Mouse (Mus musculus): ENCODE results near the gene Tmem151a. TPM values are rescaled to one million over a fixed set of nuclear protein-coding genes. Genes with fewer than 3 reads are reported as not detected.

Tmem151a gene
- polyA plus RNA-seq, 1 experiment, result 10.1 TPM

DNA sequence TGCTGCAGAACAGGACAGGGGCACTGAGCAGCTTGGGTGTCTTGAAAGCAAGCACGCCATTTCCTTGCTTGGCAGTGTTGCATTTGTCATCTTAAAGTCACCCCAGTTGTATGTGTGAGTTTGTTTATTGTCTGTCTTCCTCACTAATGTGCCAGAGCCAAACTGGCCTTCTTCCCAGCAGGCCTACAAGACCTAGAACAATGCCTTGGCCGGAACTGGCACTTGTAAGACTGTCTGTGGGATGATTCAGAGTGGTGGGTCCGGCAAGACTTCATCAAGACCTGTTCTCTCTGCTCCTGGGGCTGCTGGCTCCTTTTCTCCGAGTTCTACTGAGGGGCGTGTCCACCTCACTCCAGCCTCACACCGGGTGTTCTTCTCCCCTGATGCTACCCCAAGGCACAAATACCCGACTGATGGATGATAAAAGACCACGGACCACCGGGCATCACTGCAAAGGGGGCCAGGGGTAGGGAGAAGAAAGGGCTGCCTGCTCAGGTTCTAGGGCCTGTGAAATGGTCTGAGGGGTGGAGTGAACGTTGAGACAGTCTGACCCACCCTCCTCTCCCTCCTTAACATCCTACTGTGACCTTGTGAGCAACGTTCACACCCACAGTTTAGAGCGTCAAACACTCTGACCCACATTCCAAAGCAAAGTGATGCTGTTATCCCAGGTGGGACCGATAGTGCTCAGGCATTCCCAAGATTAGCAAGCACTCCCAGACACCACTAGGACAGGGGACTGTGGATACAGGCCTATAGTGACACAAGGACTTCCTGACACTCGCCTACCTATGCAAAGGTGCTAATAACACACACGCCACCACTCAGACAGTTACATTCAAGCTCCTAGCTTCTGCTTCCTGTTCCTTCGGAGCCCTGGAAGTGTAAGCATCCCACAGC, 27.2 kb downstream of the Tmem151a start:
- Histone ChIP-seq H3K4me2 (ENCODE audit: low read depth) (peak overlapping the region; percentile 45), H3K36me3 (ENCODE audit: control insufficient read depth, insufficient read depth) (peaks cover 31% of the 10 kb centered on the region), H3K27me3 (ENCODE audit: control insufficient read depth, insufficient read depth, insufficient read length) (no peaks in the 10 kb centered on the region), H3K4me3 (no peak overlapping the region), H3K79me2 (ENCODE audit: control insufficient read depth, insufficient read depth) (peaks cover 10% of the 10 kb centered on the region), H3ac (ENCODE audit: control insufficient read depth, insufficient read length) (no peak overlapping the region)
- TF ChIP-seq REST (IDR thresholded peaks at IDR 0.05; ENCODE audit: insufficient read depth, insufficient read length) (no peak), CEBPB (IDR thresholded peaks at IDR 0.05; ENCODE audit: insufficient read depth, poor library complexity, severe bottlenecking) (no peak), E2F4 (IDR thresholded peaks at IDR 0.05; ENCODE audit: insufficient read depth) (no peak), POLR2A (IDR thresholded peaks at IDR 0.05; ENCODE audit: insufficient read length, low read depth) (peak; percentile 49), MYOG (IDR thresholded peaks at IDR 0.05; ENCODE audit: control insufficient read depth in 1 of 3, insufficient read depth in 1 of 3, insufficient read length in 2 of 3, low read depth in 2 of 3) (no peak), MAX (IDR thresholded peaks at IDR 0.05; ENCODE audit: low read depth) (no peak), USF1 (IDR thresholded peaks at IDR 0.05; ENCODE audit: low read depth) (no peak), TCF3 (IDR thresholded peaks at IDR 0.05; ENCODE audit: insufficient read length, low read depth) (no peak), SRF (IDR thresholded peaks at IDR 0.05; ENCODE audit: control insufficient read depth, insufficient read length, low read depth) (no peak), POLR2AphosphoS2 (IDR thresholded peaks at IDR 0.05; ENCODE audit: insufficient read length, low read depth) (peak; percentile 84), TCF12 (IDR thresholded peaks at IDR 0.05; ENCODE audit: insufficient read depth, poor library complexity, severe bottlenecking) (no peak), MYOD1 (IDR thresholded peaks at IDR 0.05; ENCODE audit: control insufficient read depth in 1 of 3, insufficient read length in 2 of 3, low read depth in 2 of 3) (no peak)

DNA sequence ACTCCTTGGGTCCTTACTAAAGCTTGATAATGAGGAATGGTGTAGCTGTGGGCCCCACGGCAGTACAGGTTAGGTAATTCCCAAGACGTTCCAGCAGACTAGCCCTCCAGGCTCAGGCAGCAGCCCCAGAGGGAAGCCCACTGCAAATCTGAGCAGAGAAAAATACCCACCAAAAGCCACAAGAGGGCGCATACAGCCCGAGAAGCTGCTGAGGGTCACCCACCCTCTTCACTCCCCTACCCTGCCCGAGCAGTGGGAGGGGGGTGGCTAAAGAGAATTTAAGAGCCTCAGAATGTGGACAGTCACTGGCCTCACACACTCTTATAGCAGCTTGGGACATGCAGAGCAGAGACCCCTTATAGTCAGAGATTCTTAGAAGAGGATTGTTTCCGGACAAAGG, 29.1 kb downstream of the Tmem151a start:
- Histone ChIP-seq H3K4me2 (ENCODE audit: low read depth) (peak overlapping the region; percentile 19), H3K27me3 (ENCODE audit: control insufficient read depth, insufficient read depth, insufficient read length) (no peaks in the 10 kb centered on the region), H3ac (ENCODE audit: control insufficient read depth, insufficient read length) (no peak overlapping the region), H3K36me3 (ENCODE audit: control insufficient read depth, insufficient read depth) (peaks cover 32% of the 10 kb centered on the region), H3K4me3 (no peak overlapping the region), H3K79me2 (ENCODE audit: control insufficient read depth, insufficient read depth) (peaks cover 28% of the 10 kb centered on the region)
- TF ChIP-seq SRF (IDR thresholded peaks at IDR 0.05; ENCODE audit: control insufficient read depth, insufficient read length, low read depth) (no peak), POLR2AphosphoS2 (IDR thresholded peaks at IDR 0.05; ENCODE audit: insufficient read length, low read depth) (peak; percentile 50)

DNA sequence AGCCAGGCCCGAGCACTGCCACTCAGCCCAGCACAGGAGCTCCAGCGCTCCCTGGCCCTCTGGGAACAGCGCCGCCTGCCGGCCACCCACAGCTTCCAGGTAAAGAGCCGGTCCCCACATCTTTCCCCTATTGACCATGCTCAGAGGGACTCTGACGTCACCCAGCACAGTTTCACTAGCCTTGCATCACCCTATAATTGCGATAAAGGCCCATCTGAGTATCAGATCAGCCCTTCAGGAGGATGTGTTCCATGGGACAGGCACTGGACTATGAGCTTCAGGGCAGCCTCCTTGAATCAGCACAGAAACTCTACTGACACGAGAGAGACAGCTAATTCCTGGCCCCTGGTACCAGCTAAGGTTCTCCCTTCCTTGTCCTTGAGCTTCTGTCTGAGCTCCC, 31.4 kb downstream of the Tmem151a start:
- peaks cover 32% of the 10 kb centered on the region for H3K36me3 ChIP-seq (ENCODE audit: control insufficient read depth, insufficient read depth)
- no peaks in the 10 kb centered on the region for H3K27me3 ChIP-seq (ENCODE audit: control insufficient read depth, insufficient read depth, insufficient read length)
- peak overlapping the region; percentile 78 for H3K4me2 ChIP-seq (ENCODE audit: low read depth)
- peak overlapping the region; percentile 95 for H3K4me3 ChIP-seq
- H3K79me2 ChIP-seq (ENCODE audit: control insufficient read depth, insufficient read depth), result peaks cover 35% of the 10 kb centered on the region
- peak; percentile 99 for TF ChIP-seq CEBPB (IDR thresholded peaks at IDR 0.05; ENCODE audit: insufficient read depth, poor library complexity, severe bottlenecking)
- no peak for TF ChIP-seq SRF (IDR thresholded peaks at IDR 0.05; ENCODE audit: control insufficient read depth, insufficient read length, low read depth)
- peak; percentile 79 for TF ChIP-seq POLR2AphosphoS2 (IDR thresholded peaks at IDR 0.05; ENCODE audit: insufficient read length, low read depth)
- peak; percentile 71 for TF ChIP-seq POLR2A (IDR thresholded peaks at IDR 0.05; ENCODE audit: insufficient read length, low read depth)
- no peak overlapping the region for H3ac ChIP-seq (ENCODE audit: control insufficient read depth, insufficient read length)

DNA sequence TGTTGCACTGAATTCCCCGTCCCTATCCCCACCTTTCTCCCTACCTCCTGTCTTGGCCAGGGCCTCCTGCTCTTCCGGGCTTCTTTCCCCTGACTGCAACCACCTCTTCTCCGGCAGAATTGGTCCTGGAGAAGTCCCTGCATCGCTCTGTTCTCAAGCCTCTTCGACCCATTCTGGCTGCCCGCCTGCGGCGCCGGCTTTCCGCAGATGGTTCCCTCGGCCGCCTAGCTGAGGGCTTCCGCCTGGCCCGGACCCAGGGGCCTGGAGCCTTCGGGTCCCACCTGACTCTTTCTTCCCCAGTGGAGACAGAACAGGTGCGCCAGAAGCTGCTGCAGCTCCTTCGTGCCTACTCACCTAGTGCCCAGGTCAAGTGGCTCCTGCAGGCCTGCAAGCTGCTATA, 32.5 kb downstream of the Tmem151a start:
- peaks cover 35% of the 10 kb centered on the region for H3K79me2 ChIP-seq (ENCODE audit: control insufficient read depth, insufficient read depth)
- TF ChIP-seq MAX (IDR thresholded peaks at IDR 0.05; ENCODE audit: low read depth) (no peak), TCF3 (IDR thresholded peaks at IDR 0.05; ENCODE audit: insufficient read length, low read depth) (no peak), MYOG (IDR thresholded peaks at IDR 0.05; ENCODE audit: control insufficient read depth in 1 of 3, insufficient read depth in 1 of 3, insufficient read length in 2 of 3, low read depth in 2 of 3) (no peak), SRF (IDR thresholded peaks at IDR 0.05; ENCODE audit: control insufficient read depth, insufficient read length, low read depth) (no peak), POLR2A (IDR thresholded peaks at IDR 0.05; ENCODE audit: insufficient read length, low read depth) (no peak), MYOD1 (IDR thresholded peaks at IDR 0.05; ENCODE audit: control insufficient read depth in 1 of 3, insufficient read length in 2 of 3, low read depth in 2 of 3) (no peak), POLR2AphosphoS2 (IDR thresholded peaks at IDR 0.05; ENCODE audit: insufficient read length, low read depth) (no peak), E2F4 (IDR thresholded peaks at IDR 0.05; ENCODE audit: insufficient read depth) (no peak), CEBPB (IDR thresholded peaks at IDR 0.05; ENCODE audit: insufficient read depth, poor library complexity, severe bottlenecking) (no peak), REST (IDR thresholded peaks at IDR 0.05; ENCODE audit: insufficient read depth, insufficient read length) (no peak), TCF12 (IDR thresholded peaks at IDR 0.05; ENCODE audit: insufficient read depth, poor library complexity, severe bottlenecking) (no peak)
- peak overlapping the region; percentile 78 for H3K4me2 ChIP-seq (ENCODE audit: low read depth)
- H3K27me3 ChIP-seq (ENCODE audit: control insufficient read depth, insufficient read depth, insufficient read length), result no peaks in the 10 kb centered on the region
- H3K4me3 ChIP-seq, result peak overlapping the region; percentile 95
- peak overlapping the region; percentile 74 for H3ac ChIP-seq (ENCODE audit: control insufficient read depth, insufficient read length)
- peaks cover 32% of the 10 kb centered on the region for H3K36me3 ChIP-seq (ENCODE audit: control insufficient read depth, insufficient read depth)

DNA sequence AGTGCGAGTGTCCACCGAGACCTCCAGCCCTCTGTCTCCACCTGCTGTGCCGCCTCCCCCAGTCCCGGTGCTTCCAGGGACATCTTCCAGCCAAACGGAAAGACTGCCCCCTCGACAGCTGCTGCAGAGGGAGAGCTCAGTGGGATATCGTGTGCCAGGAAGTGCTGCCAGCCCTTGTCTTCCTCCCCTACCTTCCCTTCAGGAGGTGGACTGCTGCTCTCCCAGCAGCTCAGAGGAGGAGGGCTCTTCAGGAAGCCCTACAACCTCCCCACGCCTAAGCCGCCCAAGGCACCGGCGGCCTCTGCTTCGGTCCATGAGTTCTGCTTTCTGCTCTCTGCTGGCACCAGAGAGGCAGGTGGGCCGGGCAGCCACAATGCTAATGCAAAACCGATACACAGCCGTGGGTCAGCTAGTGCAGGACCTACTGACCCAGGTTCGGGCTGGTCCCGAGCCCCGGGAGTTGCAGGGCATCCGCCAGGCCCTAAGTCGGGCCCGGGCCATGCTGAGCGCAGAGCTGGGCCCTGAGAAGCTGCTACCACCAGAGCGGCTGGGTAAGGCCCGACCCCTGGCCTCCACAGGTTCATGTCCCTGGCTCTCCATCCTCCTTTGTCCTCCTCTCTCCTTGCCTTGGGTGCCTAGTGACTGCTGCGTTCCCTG, 33.0 kb downstream of the Tmem151a start:
- Histone ChIP-seq H3K79me2 (ENCODE audit: control insufficient read depth, insufficient read depth) (peaks cover 35% of the 10 kb centered on the region), H3K4me3 (peak overlapping the region; percentile 95), H3K4me2 (ENCODE audit: low read depth) (peak overlapping the region; percentile 78), H3K27me3 (ENCODE audit: control insufficient read depth, insufficient read depth, insufficient read length) (no peaks in the 10 kb centered on the region), H3ac (ENCODE audit: control insufficient read depth, insufficient read length) (peak overlapping the region; percentile 74), H3K36me3 (ENCODE audit: control insufficient read depth, insufficient read depth) (peaks cover 32% of the 10 kb centered on the region)
- no peak for TF ChIP-seq E2F4 (IDR thresholded peaks at IDR 0.05; ENCODE audit: insufficient read depth)
- peak; percentile 20 for TF ChIP-seq TCF12 (IDR thresholded peaks at IDR 0.05; ENCODE audit: insufficient read depth, poor library complexity, severe bottlenecking)
- TF ChIP-seq MYOD1 (IDR thresholded peaks at IDR 0.05; ENCODE audit: control insufficient read depth in 1 of 3, insufficient read length in 2 of 3, low read depth in 2 of 3), result peak in 2 of 3 experiments; percentile 92 to 94
- TF ChIP-seq MAX (IDR thresholded peaks at IDR 0.05; ENCODE audit: low read depth), result no peak
- no peak for TF ChIP-seq TCF3 (IDR thresholded peaks at IDR 0.05; ENCODE audit: insufficient read length, low read depth)
- TF ChIP-seq SRF (IDR thresholded peaks at IDR 0.05; ENCODE audit: control insufficient read depth, insufficient read length, low read depth), result no peak
- TF ChIP-seq USF1 (IDR thresholded peaks at IDR 0.05; ENCODE audit: low read depth), result no peak
- peak; percentile 60 to 97 (median 90) for TF ChIP-seq MYOG (IDR thresholded peaks at IDR 0.05; ENCODE audit: control insufficient read depth in 1 of 3, insufficient read depth in 1 of 3, insufficient read length in 2 of 3, low read depth in 2 of 3)
- peak; percentile 75 for TF ChIP-seq POLR2AphosphoS2 (IDR thresholded peaks at IDR 0.05; ENCODE audit: insufficient read length, low read depth)
- no peak for TF ChIP-seq REST (IDR thresholded peaks at IDR 0.05; ENCODE audit: insufficient read depth, insufficient read length)
- no peak for TF ChIP-seq CEBPB (IDR thresholded peaks at IDR 0.05; ENCODE audit: insufficient read depth, poor library complexity, severe bottlenecking)
- TF ChIP-seq POLR2A (IDR thresholded peaks at IDR 0.05; ENCODE audit: insufficient read length, low read depth), result peak; percentile 42
